Mouse (Mus musculus): ENCODE results near the gene Tas1r3. TPM values are rescaled to one million over a fixed set of nuclear protein-coding genes. Genes with fewer than 3 reads are reported as not detected.

Tas1r3 gene
- polyA plus RNA-seq, 1 experiment from 2014 or later: 0.56 TPM

GRCm38 (mm10) chr4:155871404-155871803 is 8.2 kb upstream of the Tas1r3 start:
- Histone ChIP-seq H3K4me2 (replicated peaks) (no peak overlapping the region), H3K27me3 (replicated peaks) (no peaks in the 10 kb centered on the region), H3K4me1 (peaks cover 17% of the 10 kb centered on the region), H3K36me3 (peaks cover 46% of the 10 kb centered on the region), H3K9ac (no peak overlapping the region), H3K27ac (no peak overlapping the region), H3K4me3 (no peak overlapping the region), H3K9me3 (no peaks in the 10 kb centered on the region)
- ATAC-seq (ENCODE audit: low FRiP score, low read depth): no peak
- WGBS: 95% methylated on average over 7 of the region's 7 CpGs

- peak; percentile 95 for ATAC-seq (ENCODE audit: low FRiP score, low read depth)
- Histone ChIP-seq H3K9me3 (no peaks in the 10 kb centered on the region), H3K9ac (peak within 1 kb of the TSS; percentile 77), H3K27ac (peak within 1 kb of the TSS; percentile 10; the same call in 1 of the 2 replicates), H3K4me3 (peak within 1 kb of the TSS; percentile 70), H3K4me1 (peaks cover 17% of the 10 kb centered on the region), H3K36me3 (peaks cover 43% of the 10 kb centered on the region), H3K27me3 (replicated peaks) (no peaks in the 10 kb centered on the region), H3K4me2 (replicated peaks) (peak within 1 kb of the TSS; percentile 98)
- under 1% methylated on average over 63 of the region's 63 CpGs for WGBS
Measured at GRCm38 (mm10) chr4:155869317-155870033, 6.3 kb upstream of the Tas1r3 start, which contains the start of the genes Cptp and Ints11. TSS of gene Cptp (minus strand) at chr4:155869440. TSS of gene Ints11 (plus strand) at chr4:155869546.

- peaks cover 17% of the 10 kb centered on the region for H3K4me1 ChIP-seq
- ATAC-seq (ENCODE audit: low FRiP score, low read depth): no peak; the same call in none of the 2 replicates
- H3K9me3 ChIP-seq: no peaks in the 10 kb centered on the region
- H3K36me3 ChIP-seq: peaks cover 36% of the 10 kb centered on the region
- peak overlapping the region; percentile 70 for H3K4me3 ChIP-seq
- WGBS: 8% methylated on average over 22 of the region's 22 CpGs
- no peak overlapping the region for H3K27ac ChIP-seq
- H3K27me3 ChIP-seq (replicated peaks): no peaks in the 10 kb centered on the region
- peak overlapping the region; percentile 98 for H3K4me2 ChIP-seq (replicated peaks)
- H3K9ac ChIP-seq: peak overlapping the region; percentile 77
Measured at GRCm38 (mm10) chr4:155868614-155869298, 5.6 kb upstream of the Tas1r3 start.

- H3K4me1 ChIP-seq: no peaks in the 10 kb centered on the region
- H3K36me3 ChIP-seq: peaks cover 68% of the 10 kb centered on the region
- WGBS: 90% methylated on average over 7 of the region's 7 CpGs
- H3K9ac ChIP-seq: no peak overlapping the region
- H3K4me2 ChIP-seq (replicated peaks): no peak overlapping the region
- H3K27ac ChIP-seq: no peak overlapping the region
- ATAC-seq (ENCODE audit: low FRiP score, low read depth): no peak
- no peaks in the 10 kb centered on the region for H3K9me3 ChIP-seq
- no peaks in the 10 kb centered on the region for H3K27me3 ChIP-seq (replicated peaks)
- no peak overlapping the region for H3K4me3 ChIP-seq
Measured at GRCm38 (mm10) chr4:155861787-155862186, 1.4 kb downstream of the Tas1r3 start.

- Histone ChIP-seq H3K27ac (no peak overlapping the region), H3K4me2 (replicated peaks) (no peak overlapping the region), H3K4me1 (no peaks in the 10 kb centered on the region), H3K9me3 (no peaks in the 10 kb centered on the region), H3K9ac (no peak overlapping the region), H3K27me3 (replicated peaks) (no peaks in the 10 kb centered on the region), H3K36me3 (peaks cover 76% of the 10 kb centered on the region), H3K4me3 (no peak overlapping the region)
- WGBS: 34% methylated on average over 13 of the region's 13 CpGs
- no peak for ATAC-seq (ENCODE audit: low FRiP score, low read depth)
Measured at GRCm38 (mm10) chr4:155859318-155859717, 3.8 kb downstream of the Tas1r3 start.

- Histone ChIP-seq H3K9me3 (no peaks in the 10 kb centered on the region), H3K36me3 (peaks cover 86% of the 10 kb centered on the region), H3K4me3 (no peak overlapping the region), H3K27ac (no peak overlapping the region), H3K27me3 (replicated peaks) (no peaks in the 10 kb centered on the region), H3K9ac (no peak overlapping the region), H3K4me2 (replicated peaks) (no peak overlapping the region), H3K4me1 (no peaks in the 10 kb centered on the region)
- no peak for ATAC-seq (ENCODE audit: low FRiP score, low read depth)
- WGBS: 90% methylated on average over 3 of the region's 3 CpGs
Measured at GRCm38 (mm10) chr4:155856881-155857280, 6.3 kb downstream of the Tas1r3 start.

- Histone ChIP-seq H3K4me3 (no peak overlapping the region), H3K36me3 (peaks cover 79% of the 10 kb centered on the region), H3K9me3 (no peaks in the 10 kb centered on the region), H3K27ac (no peak overlapping the region), H3K4me1 (no peaks in the 10 kb centered on the region), H3K27me3 (replicated peaks) (no peaks in the 10 kb centered on the region), H3K4me2 (replicated peaks) (no peak overlapping the region), H3K9ac (no peak overlapping the region)
- no peak for ATAC-seq (ENCODE audit: low FRiP score, low read depth)
- 96% methylated on average over 12 of the region's 12 CpGs for WGBS
Measured at GRCm38 (mm10) chr4:155856071-155856470, 7.1 kb downstream of the Tas1r3 start.

GRCm38 (mm10) chr4:155854991-155855390 is 8.2 kb downstream of the Tas1r3 start:
- Histone ChIP-seq H3K4me1 (no peaks in the 10 kb centered on the region), H3K27me3 (replicated peaks) (no peaks in the 10 kb centered on the region), H3K4me2 (replicated peaks) (no peak overlapping the region), H3K9me3 (no peaks in the 10 kb centered on the region), H3K36me3 (peaks cover 68% of the 10 kb centered on the region), H3K4me3 (no peak overlapping the region), H3K27ac (no peak overlapping the region), H3K9ac (no peak overlapping the region)
- ATAC-seq (ENCODE audit: low FRiP score, low read depth): no peak
- WGBS: 94% methylated on average over 12 of the region's 12 CpGs

GRCm38 (mm10) chr4:155853421-155853820 is 9.7 kb downstream of the Tas1r3 start:
- no peak overlapping the region for H3K4me3 ChIP-seq
- 92% methylated on average over 9 of the region's 9 CpGs for WGBS
- peaks cover 13% of the 10 kb centered on the region for H3K4me1 ChIP-seq
- H3K9me3 ChIP-seq: no peaks in the 10 kb centered on the region
- no peaks in the 10 kb centered on the region for H3K27me3 ChIP-seq (replicated peaks)
- no peak for ATAC-seq (ENCODE audit: low FRiP score, low read depth)
- H3K27ac ChIP-seq: no peak overlapping the region
- H3K36me3 ChIP-seq: peaks cover 53% of the 10 kb centered on the region
- H3K9ac ChIP-seq: no peak overlapping the region
- H3K4me2 ChIP-seq (replicated peaks): no peak overlapping the region

GRCm38 (mm10) chr4:155851951-155852411 is 11.2 kb downstream of the Tas1r3 start:
- Histone ChIP-seq H3K36me3 (peaks cover 39% of the 10 kb centered on the region), H3K27ac (no peak overlapping the region), H3K4me3 (no peak overlapping the region), H3K4me2 (replicated peaks) (no peak overlapping the region), H3K4me1 (peaks cover 20% of the 10 kb centered on the region), H3K27me3 (replicated peaks) (no peaks in the 10 kb centered on the region), H3K9ac (no peak overlapping the region), H3K9me3 (no peaks in the 10 kb centered on the region)
- 86% methylated on average over 2 of the region's 2 CpGs for WGBS
- no peak for ATAC-seq (ENCODE audit: low FRiP score, low read depth)

- Histone ChIP-seq H3K9ac (no peak overlapping the region), H3K36me3 (peaks cover 33% of the 10 kb centered on the region), H3K4me1 (peaks cover 26% of the 10 kb centered on the region), H3K27ac (no peak overlapping the region), H3K27me3 (replicated peaks) (no peaks in the 10 kb centered on the region), H3K9me3 (no peaks in the 10 kb centered on the region), H3K4me3 (no peak overlapping the region), H3K4me2 (replicated peaks) (no peak overlapping the region)
- WGBS: 84% methylated on average over 3 of the region's 3 CpGs
- ATAC-seq (ENCODE audit: low FRiP score, low read depth): no peak
Measured at GRCm38 (mm10) chr4:155851368-155851767, 11.8 kb downstream of the Tas1r3 start.

GRCm38 (mm10) chr4:155849792-155850451 is 13.2 kb downstream of the Tas1r3 start:
- Histone ChIP-seq H3K9ac (no peak overlapping the region), H3K27me3 (replicated peaks) (no peaks in the 10 kb centered on the region), H3K4me3 (no peak overlapping the region), H3K36me3 (peaks cover 18% of the 10 kb centered on the region), H3K27ac (no peak overlapping the region), H3K4me1 (peaks cover 27% of the 10 kb centered on the region), H3K9me3 (no peaks in the 10 kb centered on the region), H3K4me2 (replicated peaks) (peak overlapping the region; percentile 88; the same call in 1 of the 2 replicates)
- no peak for ATAC-seq (ENCODE audit: low FRiP score, low read depth)
- 94% methylated on average over 3 of the region's 3 CpGs for WGBS
